Mouse (Mus musculus) MEL (cell line): ENCODE measurements around the gene Gnaq.

Experiments
- CHD2 ChIP-seq: IDR thresholded peaks from 2 replicates; pipeline ENCODE4 v1.6.1; 2011; ENCODE audit warnings: low read length, improper control_type of control experiment
- CTCF ChIP-seq, 3 experiments: IDR thresholded peaks in 2 of 3; conservative IDR thresholded peaks in 1 of 3; 2 replicates each; pipeline ENCODE4 v1.5.1; 2011 to 2012; ENCODE audit warnings: low read length in 3 of 3, low read depth in 2 of 3, mild to moderate bottlenecking in 2 of 3, improper control_type of control experiment in 1 of 3, inconsistent platforms in 1 of 3, mixed read lengths in 1 of 3, moderate library complexity in 1 of 3; ENCODE audit not compliant: control insufficient read depth in 1 of 3, insufficient read depth in 1 of 3, poor library complexity in 1 of 3, severe bottlenecking in 1 of 3
- E2F4 ChIP-seq: IDR thresholded peaks from 2 replicates; pipeline ENCODE4 v1.6.1; 2011; ENCODE audit warnings: low read depth, low read length, improper control_type of control experiment, borderline replicate concordance
- EP300 ChIP-seq, 2 experiments: IDR thresholded peaks; 2 replicates each; pipeline ENCODE4 v1.6.1; 2011; ENCODE audit warnings: improper control_type of control experiment in 2 of 2, low read length in 2 of 2, low read depth in 1 of 2, mild to moderate bottlenecking in 1 of 2
- MXI1 ChIP-seq: IDR thresholded peaks from 2 replicates; pipeline ENCODE4 v1.6.1; 2011; ENCODE audit warnings: mild to moderate bottlenecking, low read depth, low read length, improper control_type of control experiment
- ZMIZ1 ChIP-seq: IDR thresholded peaks from 2 replicates; pipeline ENCODE4 v1.6.1; 2012; ENCODE audit warnings: low read depth, mild to moderate bottlenecking, inconsistent platforms, low read length, improper control_type of control experiment, moderate library complexity

- TF ChIP-seq EP300 (IDR thresholded peaks at IDR 0.05; ENCODE audit: low read depth in 1 of 2, low read length in 2 of 2) (no peak), CTCF (IDR thresholded peaks at IDR 0.05 in 2 of 3, conservative IDR thresholded peaks at IDR 0.05 in 1 of 3; ENCODE audit: control insufficient read depth in 1 of 3, insufficient read depth in 1 of 3, low read depth in 2 of 3, low read length in 3 of 3, poor library complexity in 1 of 3, severe bottlenecking in 1 of 3) (no peak), ZMIZ1 (no peak), MXI1 (no peak), CHD2 (no peak), E2F4 (no peak)
Measured at GRCm38 (mm10) chr19:16153851-16154250, 21.2 kb downstream of the Gnaq start.
